Mouse (Mus musculus): ENCODE measurements around the gene Tubg2.

- TF ChIP-seq POLR2A (IDR thresholded peaks at IDR 0.05; ENCODE audit: low read depth, low read length) (no peak), CTCF (IDR thresholded peaks at IDR 0.05; ENCODE audit: extremely low read depth, insufficient read length, insufficient replicate concordance, low read depth, low read length) (no peak)
Observed at GRCm38 (mm10) chr11:101119131-101119760, 36.5 kb upstream of the Tubg2 start.
